Mouse (Mus musculus): ENCODE measurements around the gene Rln3. TPM values are rescaled to one million over a fixed set of nuclear protein-coding genes. Genes with fewer than 3 reads are reported as not detected.
"Not testable (repeated sequence)": the region's sequence is repeated elsewhere in the genome, so short reads cannot be mapped to it uniquely, and the experiment has no call there.

Rln3 gene
- polyA plus RNA-seq, 1 experiment = not detected

DNA sequence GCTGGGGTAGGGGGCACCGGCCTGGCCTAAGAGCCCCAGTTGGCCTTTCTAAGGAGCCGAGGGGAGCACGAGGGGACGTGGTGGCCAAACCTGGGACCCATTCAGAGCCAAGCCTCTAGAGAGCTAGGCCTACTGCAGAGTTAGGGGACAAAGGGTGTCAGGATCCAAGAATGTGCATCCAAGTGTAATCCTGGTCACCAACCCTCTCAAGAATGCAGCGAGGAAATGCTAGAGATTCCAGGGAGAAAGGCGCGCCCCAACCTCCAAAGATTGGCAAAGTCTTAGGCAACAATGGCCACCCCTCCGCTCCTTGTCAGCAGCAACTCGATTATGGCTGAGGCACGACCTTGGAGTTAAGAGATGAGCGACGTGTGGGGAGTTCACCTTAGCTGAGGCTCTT, 23.2 kb downstream of the Rln3 start:
- DNase-seq (ENCODE audit: low read depth) = no peak

DNA sequence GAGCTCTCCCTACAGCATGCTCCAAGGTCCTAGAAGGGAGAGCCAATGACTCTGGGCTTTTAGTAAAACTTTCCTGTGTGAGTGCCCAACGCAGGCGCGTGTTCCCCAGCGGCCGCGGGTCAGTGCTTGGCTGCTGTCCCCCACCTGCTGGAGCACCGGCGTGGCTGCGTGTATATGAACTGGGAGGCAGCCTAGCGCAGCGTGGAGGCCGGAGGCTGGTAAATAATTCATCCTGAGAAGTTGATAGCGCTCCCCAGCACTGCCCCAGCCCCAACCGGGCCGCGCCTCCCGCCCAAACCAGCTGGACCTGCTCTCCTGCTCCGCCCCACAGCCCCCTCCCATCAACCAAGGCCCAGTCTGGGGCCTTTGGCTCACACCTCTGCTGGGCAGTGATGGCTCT, 23.7 kb downstream of the Rln3 start, which contains the start of gene Palm3:
Gene Palm3, plus strand, starts transcription at position 376 of the 400 bp plus-strand sequence.
- DNase-seq (ENCODE audit: low read depth) = no peak

DNA sequence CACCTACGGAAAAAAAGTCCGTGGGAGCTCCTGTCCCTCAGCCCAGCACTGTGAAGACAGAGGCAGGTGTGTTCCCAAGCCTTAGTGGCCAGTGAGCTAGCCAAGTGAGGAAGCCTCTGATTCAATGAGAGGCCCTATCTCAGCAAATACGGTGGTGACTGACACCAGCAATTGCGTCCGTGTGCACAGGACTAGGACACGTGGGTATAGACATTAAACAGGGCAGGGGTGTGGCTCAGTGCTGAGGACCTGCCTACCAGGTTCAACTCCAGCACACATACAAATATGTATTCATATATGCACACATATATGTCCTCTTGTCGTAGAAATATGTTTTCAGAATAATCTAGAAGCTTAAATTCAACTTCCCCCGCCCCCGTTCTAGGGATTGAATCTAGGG, 25.1 kb downstream of the Rln3 start:
- DNase-seq (ENCODE audit: low read depth) = no peak

DNA sequence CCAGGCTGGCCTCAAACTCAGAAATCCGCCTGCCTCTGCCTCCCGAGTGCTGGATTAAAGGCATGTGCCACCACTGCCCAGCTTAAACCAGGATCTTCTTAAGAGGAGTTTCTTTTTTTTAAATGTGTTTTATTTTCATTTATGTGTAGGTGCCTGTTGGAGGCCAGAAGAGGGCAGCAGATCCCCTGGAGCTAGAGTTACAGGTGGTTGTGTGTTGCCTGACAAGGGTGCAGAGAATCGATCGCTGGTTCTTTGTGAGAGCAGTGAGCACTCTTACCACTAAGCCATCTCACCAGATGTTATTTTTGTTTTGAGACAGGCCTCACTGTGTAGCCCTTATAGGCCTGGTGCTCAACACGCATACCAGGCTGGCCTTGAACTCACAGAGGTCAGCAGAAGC, 29.0 kb downstream of the Rln3 start:
- DNase-seq (ENCODE audit: low read depth) = no peak

DNA sequence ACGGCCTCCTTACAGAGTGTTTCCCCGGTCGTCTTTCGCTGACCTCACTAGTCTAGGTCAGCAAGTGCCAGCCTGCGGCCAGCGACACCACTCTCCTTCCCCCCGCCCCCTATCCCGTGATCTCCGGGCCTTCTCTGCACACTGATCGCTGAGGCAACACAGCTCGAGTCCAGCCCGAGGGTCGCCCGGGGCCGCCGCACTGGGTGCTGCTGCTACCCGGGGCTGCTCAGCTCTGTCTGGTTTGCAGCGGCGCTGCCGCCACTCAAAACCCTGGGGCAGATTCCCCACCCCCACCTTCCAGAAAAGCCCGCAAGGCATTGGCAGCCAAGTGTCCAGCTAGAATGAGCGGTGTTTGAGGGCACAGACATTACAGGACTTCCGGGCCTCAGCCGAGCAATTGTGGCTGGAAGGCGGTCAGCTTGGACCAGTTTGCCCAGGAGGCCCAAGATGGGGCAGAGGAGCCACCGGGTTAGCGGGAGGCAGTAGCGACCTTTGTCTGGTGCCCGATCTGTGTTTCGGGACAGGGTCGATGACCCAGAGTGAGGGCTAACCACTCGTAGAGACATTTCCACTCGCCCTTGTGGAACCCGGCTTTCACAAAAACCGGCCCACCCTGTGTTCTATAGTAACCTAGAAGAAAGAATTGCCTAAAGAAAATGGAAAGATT, 32.2 kb downstream of the Rln3 start:
- DNase-seq (ENCODE audit: low read depth) = no peak

DNA sequence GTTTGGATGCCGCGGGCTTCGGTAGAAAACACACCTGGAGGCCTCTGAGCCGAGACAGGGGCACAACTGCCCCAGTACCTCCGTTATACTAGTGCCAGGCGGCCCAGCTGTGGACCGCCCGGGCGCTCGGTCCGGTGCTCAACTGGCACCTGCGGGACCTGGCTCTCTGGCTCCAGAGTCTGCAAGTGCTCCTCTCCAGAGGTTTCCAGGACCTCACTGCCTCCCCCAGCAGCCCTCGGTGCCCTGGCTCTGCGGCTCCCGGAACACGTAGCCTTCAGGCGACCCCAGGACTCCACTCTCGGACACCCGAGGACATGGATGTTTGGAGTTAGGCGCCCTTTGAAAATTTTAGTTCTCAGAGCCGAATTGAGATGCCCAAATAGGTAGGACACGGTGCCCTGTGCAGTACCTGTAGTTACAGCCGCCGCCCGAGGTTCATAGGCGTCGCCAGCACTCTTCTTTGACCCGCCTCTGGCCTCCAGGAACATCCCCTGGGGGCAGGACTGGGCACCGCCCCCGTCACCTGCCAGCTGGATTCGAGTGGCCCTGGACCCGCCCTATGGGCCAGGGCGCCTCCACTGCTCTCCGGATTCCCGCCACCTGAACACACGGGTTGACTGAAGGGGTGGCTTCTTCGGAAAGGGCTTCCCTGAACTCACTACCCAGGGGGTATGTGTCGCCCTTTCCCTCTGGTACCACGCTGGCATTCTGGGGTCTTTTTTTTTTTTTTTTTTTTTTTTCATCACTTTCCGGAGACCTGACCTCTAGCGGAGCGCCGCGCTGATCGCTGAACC, 32.9 kb downstream of the Rln3 start, which contains the start of gene 2210011C24Rik:
Gene 2210011C24Rik, minus strand, starts transcription at position 467 of the 794 bp plus-strand sequence.
- DNase-seq (ENCODE audit: low read depth) = no peak

DNA sequence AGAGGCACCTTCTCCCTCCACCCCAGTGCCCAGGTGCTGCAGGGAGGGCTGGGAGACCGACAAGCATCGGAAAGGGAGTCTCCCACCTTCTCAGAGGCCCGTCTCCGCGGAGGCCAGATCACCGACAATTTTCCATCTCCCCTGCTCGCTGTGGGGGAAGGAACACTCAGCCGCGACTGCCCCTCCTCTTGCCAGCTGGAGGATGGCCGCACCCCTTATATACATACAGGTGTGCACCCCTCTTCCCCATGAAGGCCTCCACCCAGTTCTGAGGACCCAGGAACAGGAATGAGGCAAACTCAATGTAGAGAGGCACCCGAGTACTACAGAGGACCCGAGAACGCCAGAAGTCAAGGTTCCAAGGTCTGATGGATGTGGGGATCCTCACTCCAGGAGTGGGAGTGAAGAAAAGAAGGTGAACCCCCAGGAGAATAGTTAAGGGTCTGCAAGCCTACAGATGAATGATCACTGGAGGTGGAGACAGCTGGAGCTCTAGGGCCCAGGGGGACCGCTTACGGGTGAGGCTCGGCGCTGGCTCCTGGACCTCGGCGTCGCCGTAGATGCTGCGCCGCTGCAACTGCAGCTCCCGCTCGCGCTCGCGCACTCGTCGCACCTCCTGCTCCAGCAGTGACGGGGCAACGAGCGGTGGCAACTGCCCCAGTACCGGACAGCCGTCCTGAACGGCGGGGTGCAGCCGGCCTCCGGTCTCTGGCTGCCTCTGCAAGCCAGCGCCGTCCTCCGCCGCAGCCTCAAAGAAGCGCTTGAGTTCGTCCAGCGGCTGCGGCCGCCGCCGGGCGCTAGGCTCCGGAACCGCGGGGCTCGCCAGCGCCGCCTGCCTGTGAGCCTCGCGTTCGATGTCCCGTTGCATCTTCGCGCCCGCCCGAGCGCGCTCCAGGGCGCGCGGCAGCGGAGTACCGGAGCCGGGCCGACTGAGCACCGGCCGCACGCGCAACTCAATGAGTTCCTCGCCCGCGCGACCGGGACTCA, 33.9 kb downstream of the Rln3 start:
- no peak for DNase-seq (ENCODE audit: low read depth)

DNA sequence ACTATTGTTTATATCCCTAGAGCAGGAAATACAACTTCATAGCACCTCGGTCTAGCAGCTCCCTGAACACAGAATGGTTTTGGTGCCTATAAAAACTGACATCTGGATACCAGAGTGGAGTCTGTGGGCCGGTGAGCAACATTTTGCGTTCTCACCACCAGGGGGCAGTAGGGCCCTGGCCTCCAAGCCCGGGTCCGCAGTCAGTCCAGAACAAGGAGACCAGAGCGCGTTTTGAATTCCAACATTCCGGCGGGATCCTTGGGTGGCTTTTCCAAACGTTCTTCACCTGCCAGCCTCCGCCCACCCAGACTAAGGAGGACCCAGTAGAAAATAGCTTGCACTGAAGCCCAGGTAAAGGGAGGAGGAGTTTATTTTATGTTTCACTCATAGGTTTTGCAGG, 34.9 kb downstream of the Rln3 start:
- no peak for DNase-seq (ENCODE audit: low read depth)

DNA sequence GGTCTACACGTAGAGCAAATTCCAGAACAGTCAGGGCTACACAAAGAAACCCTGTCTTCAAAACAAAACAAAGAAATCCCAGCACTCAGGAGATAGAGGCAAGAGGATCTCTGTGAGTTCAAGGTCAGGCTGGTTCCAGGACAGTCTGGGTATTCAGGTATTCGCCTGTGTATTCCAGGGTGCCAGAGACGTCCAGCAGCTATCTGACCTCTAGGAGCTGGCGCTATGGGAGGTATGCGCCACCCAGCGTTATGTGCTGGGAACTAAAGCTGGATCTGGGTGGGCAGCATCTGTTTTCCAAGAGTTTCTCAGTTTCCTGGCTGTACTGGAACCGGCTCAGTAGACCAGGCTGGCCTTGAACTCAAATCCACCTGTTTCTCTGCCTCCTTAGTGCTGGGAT, 36.4 kb downstream of the Rln3 start:
- no peak for DNase-seq (ENCODE audit: low read depth)

DNA sequence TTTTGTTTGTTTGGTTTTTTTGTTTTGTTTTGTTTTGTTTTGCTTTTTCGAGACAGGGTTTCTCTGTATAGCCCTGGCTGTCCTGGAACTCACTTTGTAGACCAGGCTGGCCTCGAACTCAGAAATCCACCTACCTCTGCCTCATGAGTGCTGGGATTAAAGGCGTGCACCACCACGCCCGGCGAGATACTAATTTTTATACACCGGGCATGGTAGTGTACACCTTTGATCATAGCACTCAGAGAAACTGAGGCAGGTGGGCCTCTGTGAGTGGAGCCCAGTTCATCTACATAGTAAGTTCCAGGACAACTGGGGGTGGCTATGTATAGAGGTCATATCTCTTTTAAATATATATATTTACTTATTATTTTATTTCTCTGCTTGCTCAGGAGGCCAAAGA, 39.3 kb downstream of the Rln3 start:
- not testable (repeated sequence) for DNase-seq (ENCODE audit: low read depth)

DNA sequence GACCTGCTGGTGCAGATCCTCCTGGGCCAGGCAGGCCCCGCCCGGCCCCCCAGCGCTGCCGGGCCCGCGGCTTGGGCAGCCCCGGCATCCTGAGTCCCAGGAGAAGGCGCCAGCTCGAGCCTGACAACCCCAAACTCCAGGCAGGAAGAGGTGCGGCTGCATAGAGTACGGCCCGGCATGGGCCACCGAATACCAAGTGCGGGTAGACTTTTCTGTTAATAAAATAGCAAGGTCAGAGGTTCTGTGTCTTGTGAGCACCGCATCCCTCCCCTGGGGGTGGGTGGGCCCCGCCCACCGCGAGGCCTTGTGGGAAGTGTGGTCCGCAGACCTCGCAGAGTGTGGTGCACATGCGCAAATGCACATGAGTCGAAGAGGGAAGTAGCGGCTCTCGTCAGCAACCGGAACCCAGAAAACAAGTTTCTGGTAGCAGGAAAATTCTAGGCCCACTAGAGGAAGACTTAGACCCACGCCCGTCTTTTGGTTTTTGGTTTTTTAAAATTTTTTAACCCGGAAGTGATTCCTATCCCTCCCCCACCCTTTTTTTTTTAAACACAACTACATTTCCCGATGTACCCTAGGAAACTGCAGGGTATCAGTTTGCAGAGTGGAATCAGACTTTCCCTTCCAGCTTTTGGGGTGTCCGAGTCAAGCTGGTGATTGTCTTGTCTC, 40.1 kb downstream of the Rln3 start:
- peak; percentile 54 for DNase-seq (ENCODE audit: low read depth)

DNA sequence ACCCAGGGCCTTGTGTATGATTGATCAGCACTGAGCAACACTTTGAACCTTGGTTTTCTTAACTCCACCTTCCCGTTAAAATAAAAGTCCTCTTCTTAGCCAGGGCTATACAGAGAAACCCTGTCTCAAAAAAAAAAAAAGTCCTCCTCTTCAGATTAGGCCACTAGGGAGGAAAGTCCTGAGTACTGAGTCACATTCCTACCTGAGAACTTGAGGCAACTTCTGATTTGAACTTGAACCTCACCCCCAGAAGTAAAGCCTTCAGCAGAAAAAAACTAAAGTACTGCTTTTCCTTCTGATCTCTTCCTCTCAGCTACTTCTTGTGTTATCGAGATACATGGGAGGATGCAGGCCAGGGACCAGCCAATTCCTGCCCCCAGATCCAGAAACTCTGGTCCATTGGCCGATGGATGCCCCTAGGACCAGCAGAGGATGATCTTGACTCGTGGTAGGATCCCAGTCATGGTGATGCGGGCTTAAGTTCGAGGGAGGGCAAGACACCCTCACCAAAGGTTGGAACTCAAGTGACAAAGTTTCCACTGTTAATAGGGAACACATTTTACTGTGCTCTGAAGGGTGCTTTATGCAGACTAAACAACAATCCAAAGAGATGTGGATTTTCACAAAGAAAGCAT, 41.1 kb downstream of the Rln3 start:
- no peak for DNase-seq (ENCODE audit: low read depth)

DNA sequence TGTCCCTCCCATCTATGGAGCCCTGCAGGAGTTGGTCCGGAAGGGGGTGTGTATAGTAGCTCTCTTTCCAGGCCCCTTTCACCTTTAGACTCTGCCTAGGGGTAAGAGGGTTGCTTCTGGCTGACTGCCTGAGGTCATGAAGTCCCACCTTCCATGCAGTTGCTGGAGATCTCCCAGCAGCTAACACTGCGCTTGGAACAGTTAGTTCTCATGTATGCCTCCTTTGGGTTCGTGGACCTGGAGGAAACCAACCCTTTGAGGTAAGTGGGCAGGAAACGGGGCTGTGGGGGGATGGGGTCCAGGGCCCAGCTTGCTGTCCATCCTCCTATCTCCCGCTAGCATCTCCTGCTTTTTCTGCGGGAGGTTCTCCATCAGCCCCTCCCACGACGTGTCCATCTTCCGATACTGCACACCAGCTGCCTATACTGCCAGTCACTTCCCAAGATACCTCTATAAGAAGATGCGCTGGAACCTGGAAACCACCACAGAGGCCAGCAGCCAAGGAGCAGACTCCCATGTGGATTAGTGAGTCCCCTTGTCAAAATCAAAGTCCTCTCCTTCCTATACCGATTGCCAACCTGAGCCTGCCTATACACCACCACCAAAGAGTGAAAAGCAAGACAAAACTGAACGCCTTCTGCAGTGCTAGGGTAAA, 41.7 kb downstream of the Rln3 start:
- no peak for DNase-seq (ENCODE audit: low read depth)

DNA sequence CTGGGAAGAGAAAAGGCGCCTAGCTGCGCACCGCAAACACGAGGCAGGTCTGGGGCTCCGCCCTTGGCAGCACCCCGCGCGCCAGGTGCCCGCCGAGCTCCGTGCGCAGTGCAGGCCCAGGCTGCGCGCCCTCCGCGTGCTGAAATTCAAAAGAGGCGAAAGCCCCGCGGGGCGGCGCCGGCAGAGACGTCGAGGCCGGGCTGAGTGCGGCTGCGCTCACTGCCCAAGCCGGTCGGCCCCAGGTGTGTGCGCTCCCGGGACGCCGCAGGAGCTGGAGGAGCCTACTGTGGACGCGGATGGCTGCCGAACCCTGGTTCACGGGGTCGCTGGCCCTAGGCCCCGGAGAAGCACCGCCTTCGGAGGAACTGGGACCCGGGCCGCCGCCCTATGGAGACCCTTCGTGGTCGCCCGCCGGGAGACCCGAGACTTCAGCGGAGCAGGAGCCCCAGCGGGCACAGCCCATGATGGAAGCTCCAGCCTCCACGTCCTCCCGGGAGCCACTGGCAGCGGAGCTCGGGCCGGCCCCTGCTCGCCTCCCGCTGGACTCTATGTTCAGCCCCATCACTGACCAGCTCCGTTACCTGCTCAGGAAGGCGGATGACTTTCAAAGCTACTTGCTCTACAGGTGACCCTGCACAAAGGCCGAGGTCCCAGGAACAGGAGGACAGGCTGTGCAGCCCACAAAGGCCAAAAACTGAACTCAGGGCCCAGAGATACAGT, 43.4 kb downstream of the Rln3 start, which contains the start of gene 1700067K01Rik:
Gene 1700067K01Rik, plus strand, starts transcription at position 222 of the 720 bp plus-strand sequence.
- DNase-seq (ENCODE audit: low read depth) = no peak

DNA sequence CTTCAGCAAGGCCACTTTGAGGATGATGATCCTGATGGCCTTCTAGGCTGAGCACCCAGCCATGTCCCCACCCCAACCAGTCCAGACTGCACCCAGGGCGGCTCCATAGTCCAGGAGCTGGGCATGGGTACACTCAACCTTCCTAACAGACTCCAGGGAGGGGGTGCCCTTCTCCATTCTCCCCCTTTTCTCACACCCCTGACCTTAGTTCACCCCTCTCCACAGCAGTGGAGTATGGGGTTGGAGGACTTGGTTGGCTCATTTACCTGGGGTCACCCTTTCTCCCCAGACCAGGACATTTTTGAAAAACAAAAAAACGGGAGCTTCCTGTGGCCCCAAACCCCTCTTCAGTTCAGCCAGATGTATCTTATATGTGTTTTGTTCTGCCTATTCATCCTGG, 45.0 kb downstream of the Rln3 start:
- DNase-seq (ENCODE audit: low read depth) = no peak

DNA sequence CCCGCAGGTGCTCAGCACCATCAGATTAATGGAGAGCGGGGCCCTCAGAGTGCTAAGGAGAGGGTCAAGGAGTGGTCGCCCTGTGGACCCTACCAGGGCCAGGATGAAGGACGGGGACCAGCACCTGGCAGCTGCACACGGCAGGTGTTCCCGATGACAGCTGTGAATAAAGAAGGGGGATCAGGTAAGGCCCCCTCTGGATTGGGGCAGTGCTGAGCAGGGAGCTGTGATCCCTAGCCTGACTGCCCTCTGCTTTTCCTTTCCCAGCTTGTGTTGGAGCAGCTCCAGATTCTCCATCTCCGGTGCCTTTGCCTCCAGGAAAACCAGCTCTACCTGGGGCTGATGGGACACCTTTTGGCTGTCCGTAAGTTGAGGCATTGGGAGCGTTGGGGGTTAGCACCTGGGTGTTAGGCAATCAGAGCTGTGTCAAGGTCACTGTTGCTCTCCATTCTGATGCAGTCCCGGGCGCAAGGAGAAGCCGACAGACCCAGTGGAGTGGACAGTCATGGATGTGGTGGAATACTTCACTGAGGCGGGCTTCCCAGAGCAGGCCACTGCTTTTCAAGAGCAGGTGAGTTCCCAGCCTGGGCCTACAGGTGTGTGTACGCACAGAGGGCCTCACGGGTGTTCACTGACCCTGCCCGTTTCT, 45.6 kb downstream of the Rln3 start:
- DNase-seq (ENCODE audit: low read depth) = no peak

DNA sequence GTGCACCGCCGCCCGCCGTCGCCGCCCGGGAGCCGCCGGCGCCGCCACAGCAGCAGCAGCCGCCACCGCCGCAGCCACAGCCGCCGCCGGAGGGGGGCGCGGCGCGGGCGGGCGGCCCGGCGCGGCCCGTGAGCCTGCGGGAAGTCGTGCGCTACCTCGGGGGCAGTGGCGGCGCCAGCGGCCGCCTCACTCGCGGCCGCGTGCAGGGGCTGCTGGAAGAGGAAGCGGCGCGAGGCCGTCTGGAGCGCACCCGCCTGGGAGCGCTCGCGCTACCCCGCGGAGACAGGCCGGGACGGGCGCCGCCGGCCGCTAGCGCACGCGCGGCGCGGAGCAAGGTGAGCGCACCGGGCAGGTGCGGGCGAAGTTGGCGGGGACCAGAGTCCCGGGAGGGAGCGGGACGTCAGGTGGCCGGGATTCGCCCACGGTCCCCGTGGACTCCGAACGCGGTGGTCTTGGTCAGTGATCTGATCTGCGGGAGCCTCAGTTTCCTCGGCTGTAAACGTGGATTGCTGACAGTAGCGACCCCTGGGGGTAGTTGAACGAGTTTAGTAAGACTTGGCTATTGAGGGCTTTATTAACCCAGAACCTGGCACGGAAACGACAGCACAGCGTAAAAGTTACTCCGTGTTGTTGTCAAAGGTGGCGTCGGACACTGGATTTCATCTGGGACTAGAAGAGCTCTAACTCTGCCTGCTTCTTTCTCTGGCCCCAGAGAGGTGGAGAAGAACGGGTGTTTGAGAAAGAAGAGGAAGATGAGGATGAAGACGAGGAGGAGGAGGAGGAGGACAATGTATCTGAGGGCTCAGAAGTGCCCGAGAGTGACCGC, 46.4 kb downstream of the Rln3 start:
- no peak for DNase-seq (ENCODE audit: low read depth)

DNA sequence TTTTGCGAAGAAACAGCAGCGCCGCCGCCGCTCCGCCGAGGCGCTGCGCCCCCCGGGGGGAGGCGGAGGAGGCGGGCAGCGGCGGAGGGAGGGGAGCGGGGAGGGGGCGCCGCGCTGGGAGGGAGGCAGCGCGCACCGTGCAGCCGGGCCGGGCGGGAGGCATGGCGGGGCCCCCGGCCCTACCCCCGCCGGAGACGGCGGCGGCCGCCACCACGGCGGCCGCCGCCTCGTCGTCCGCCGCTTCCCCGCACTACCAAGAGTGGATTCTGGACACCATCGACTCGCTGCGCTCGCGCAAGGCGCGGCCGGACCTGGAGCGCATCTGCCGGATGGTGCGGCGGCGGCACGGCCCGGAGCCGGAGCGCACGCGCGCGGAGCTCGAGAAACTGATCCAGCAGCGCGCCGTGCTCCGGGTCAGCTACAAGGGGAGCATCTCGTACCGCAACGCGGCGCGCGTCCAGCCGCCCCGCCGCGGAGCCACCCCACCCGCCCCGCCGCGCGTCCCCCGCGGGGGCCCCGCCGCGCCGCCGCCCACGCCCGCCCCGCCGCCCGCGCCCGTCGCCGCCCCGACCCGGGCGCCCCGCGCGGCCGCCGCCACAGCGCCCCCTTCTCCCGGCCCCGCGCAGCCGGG, 47.2 kb downstream of the Rln3 start, which contains the start of gene Samd1:
Gene Samd1, plus strand, starts transcription at position 162 of the 631 bp plus-strand sequence.
- DNase-seq (ENCODE audit: low read depth) = no peak

Measured in gonadal fat pad, adult 2 months (tissue).